Mouse (Mus musculus) megakaryocyte, adult 5-6 weeks (primary cell): Measurements from ENCODE around the gene Cd19. TPM values are rescaled to one million over a fixed set of nuclear protein-coding genes. Genes with fewer than 3 reads are reported as not detected.
"Not testable (repeated sequence)": the region's sequence is repeated elsewhere in the genome, so short reads cannot be mapped to it uniquely, and the experiment has no call there.

ENCODE experiments used
- ATAC-seq: 2 replicates; pipeline ENCODE4 v1.8.0; 2016; ENCODE audit warnings: mild to moderate bottlenecking, inconsistent platforms; ENCODE audit not compliant: poor library complexity, severe bottlenecking
- total RNA-seq, 2 experiments: library from RNA; stranded (forward) in 1 of 2; stranded (reverse) in 1 of 2; fragments of 153-499, 151-499 nt in 1 of 2; fragments of 221-1000, 200-1000 nt in 1 of 2; gene quantifications; 2 replicates each; pipeline versions ENCODE4 v1.2.3 to v1.2.4; 2015 to 2017

Gene Cd19
- total RNA-seq, 2 experiments from 2014 or later: 0.20 TPM; not detected in 1

DNA sequence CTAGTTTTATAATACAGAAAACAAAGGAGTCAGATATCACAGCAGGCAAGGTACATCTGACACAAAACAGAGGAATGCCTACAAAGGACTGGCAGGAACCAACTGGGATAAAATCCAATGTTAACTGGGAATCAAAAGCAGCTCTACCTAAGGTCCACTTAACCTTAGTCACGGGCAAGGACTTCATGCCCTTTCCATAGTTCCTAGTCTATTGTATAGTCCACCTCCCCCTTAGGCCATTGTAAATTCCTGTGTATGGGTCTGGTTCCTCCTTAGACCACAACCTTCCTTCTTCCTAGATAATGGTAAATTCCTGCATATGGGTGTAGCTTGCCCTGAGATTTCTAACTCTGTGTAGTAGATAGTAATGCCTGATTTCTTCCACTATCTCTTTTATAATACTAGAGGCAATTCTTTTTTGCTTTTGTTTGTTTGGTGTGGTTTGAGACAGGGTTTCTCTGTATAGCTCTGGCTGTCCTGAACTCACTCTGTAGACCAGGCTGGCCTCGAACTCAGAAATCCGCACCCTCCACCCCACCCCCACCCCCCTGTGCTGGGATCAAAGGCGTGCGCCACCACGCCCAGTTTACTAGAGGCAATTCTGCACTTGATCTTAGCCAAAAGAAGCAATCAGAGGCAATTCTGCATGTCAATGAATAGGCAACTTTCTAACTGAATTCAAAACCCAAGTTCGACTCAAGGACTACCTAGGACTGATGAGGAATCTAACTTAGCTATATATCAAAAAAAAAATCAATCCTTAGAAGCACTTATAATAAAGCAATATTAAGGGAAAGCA is 22.4 kb downstream of the Cd19 start:
- not testable (repeated sequence) for ATAC-seq

DNA sequence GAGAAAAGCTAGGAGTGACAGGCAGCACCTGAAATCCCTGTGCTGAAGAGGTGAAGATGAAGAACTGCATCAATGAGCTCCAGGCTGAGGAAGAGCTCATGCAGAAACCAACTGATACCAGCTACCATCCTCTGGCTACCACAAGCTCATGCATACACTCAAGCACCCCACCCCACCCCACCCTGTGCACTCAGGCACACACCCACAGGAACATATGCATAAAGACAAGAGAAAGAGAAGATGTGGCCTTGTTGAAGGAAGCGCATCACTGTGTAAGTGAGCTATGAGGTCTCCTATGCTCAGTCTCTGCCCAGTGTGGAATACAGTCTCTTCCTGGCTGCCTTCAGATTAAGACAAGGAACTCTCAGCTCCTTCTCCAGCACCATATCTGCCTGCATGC is 26.5 kb downstream of the Cd19 start:
- ATAC-seq: no peak

DNA sequence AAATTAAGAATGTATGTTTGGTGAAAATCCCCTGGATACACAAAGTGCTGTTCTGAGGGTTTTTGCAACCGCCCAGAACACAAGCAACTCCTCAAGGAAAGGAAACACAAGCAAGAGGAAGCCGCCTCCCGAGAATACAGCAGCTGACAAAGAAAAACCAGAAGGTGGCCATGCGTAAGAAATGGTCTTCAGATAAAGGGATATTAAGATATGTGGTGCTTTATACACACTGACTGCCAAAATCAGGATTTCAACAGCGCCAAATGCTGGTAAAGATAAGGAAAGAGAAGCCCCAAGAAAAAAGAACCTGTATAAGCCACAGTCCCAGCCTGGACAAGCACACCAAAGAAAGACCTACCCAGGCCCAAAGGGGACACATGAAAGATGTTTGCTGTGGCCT is 31.1 kb downstream of the Cd19 start:
- no peak for ATAC-seq

DNA sequence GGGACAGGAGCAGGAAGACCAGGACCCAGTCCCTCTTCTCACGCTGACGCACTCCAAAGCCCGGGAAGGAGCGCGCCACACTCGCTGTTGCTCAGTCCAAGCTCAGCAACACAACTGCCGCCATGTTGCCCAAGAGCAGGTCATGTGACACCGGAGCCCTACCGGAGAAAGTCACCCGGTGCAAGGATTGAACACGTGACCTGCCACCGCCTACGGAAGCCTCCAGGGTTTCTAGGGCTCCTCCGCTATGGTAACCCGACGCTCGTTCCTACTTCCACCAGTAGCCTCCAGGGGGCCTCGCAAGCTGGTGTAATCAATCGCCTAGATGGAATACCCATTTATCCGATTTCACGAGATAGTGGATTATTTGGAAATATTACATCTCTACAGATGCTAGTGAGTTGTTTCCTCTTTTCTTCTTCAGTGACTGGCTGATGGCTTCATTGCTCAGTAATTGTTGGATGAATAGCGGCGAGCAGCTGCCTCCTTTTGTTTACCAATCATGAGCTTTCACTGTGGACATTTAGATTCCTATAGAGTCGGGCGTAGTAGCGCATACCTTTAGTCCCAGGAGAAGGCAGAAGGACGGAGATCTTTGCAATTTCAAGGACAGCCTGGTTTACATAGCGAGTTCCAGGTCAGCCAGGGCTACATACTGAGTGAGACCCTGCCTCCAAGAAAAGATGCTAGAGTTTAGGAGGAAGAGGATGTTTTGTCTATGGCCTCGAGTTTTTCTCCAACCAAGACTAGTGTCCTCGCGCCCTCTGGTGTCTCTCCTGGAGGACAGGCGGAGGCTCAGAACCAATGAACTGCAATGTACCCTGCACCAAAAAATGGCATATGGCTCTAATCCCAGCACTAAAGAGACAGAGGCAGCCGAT is 37.2 kb downstream of the Cd19 start, which contains the start of gene Spns1:
Gene Spns1, minus strand, starts transcription at position 173 of the 881 bp plus-strand sequence.
- peak; percentile 92 for ATAC-seq

DNA sequence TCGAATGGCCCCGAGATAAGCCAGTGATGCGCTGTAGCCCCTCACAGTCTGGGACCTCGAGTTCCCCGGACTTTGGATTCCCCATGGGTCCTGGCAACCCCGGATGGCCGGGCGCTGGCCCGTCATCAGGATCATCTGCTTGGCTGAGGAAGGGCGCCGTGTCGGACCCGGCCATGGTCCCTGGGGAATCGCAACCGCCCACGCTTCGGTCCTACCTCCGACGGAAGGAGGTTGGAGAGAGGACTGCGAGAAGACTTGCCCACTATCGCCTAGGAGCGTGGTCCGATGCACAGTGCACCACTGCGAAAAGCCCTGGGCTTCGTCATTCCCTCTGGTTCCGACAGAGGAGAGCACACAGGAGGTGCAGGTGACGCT is 37.8 kb downstream of the Cd19 start:
- ATAC-seq: peak; percentile 22; the same call in 1 of the 2 replicates

DNA sequence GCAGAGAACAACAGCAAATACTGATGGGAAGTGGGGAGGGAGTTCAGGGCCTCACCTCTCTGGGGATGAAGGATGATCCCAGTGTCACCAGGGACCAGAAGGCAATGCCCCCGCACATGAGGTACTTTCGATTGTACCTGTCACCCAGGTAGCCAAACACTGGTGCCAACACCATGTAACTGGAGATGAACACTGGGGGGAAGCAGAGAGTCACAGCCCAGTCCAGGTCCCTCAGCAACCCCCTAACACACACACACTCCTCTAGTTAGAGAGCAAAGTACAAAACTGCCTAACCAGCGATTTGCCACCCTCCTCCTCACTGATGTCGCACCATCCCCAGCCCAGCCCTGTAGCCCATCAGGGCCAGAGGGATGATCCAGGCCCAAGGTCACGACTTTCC is 39.7 kb downstream of the Cd19 start:
- no peak for ATAC-seq

DNA sequence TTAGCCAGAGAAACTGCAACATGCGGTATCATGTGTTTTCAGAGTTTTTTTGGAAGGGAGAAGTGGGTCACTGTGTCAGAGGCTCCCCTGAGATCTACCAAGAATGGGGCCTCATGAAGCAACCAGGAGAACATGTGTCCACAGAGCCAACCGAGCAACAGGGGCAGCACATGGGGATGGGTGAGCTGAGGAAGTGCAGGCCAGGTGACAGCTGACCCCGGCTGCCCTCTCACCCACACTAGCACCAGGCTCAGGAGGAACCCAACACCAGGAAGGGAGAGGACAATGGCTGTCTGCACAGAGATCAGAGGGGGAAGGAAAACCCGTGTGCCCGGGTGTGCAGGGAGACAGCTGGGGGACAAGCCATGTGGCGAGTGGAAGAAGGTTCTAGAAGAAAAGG is 40.2 kb downstream of the Cd19 start:
- no peak for ATAC-seq

DNA sequence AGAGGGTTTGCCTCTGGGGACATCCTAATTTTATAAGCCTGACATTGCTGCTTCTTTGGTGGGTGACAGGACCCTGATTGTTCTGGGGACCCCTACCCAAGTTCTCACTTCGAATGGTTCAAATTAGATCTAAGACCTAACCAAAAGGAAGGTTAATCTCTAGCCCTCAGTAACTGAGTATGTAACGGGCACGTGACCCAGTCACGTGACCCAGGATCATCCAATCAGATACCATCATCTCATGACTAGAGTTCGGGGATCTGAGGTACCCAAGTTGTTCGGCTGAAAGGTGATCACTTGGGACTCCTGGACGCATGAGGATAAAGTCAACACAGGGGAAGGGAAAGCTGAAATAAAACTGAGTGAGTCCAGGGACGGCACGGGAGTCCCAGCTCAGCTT is 41.7 kb downstream of the Cd19 start:
- no peak for ATAC-seq

DNA sequence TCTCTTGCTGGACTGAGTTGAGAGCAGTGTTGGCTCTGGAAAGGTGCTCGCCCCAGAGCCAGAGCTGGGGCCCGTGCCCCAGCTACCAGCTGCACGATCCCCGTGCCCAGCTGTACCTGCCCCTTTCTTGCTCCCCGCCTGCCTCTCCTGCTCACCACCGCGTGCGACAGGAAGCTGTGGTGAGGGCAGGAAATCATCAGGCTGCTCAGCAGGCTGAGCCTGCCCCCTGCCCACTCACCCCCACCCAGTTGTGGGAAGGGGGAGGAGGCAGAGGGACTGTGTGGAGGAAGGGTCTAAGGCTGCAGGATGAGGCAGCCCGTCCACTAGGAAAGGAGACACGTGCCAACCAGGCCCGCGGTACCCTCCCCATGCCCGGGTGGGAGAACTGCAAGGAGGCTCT is 45.3 kb downstream of the Cd19 start, which contains the start of gene Lat:
Gene Lat, minus strand, starts transcription at position 178 of the 400 bp plus-strand sequence.
- ATAC-seq: peak; percentile 91

DNA sequence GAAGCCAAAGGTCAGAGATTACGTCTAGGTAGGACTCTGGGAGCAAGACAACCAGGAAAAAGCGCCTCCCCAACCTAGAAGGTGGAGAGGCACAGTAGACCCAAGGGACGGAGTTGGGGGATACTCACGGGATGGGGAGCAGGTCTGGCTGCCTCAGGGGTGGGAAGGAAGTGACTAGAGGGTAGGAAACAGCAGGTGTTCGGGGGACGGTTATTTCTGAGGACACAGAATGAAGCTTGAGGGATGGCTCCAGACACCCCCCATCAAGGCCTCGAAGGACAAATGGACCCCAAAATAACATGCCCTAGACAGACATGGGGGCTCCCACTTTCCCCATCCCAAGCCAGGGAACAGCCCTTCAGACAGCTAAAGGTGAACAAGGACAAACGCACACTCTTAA is 46.3 kb downstream of the Cd19 start:
- ATAC-seq: no peak

DNA sequence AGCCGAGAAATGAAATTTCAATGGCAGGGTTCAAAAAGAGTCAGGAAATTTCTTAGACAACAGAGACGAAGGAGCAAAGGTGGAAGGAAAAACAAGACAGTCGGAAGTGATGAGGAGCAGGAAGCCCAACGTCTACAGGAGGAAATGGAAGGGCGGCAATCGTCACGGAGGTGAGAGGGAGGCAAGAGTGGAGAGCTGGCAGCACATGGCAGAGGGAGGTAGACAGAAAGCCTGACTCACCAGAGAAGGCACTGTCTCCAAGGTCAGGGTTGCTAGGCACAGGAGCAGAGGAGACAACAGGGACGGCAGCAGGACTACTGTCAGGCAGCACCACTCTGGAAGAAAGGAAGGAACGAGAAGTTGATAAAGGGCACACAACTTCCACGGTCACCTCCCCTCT is 47.1 kb downstream of the Cd19 start:
- ATAC-seq: no peak

DNA sequence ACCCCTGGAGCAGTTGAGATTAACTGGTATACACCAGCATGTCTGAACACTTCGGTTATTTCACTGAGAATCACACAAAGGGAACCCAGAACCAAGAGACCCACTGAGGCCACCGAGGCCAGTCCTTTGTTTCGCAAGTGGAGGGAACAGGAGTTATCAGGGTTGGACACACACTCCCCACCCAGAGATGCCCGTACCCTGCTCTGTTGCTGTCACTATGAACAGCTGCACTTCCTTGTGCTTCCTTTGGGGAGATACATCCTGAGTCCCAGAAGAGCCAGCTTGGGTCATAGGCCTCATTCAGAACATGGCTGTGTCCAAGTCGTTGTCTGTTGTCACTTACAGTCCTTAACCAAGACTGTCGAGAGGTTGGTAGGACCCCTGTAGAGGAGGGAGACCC is 51.7 kb downstream of the Cd19 start:
- no peak for ATAC-seq

DNA sequence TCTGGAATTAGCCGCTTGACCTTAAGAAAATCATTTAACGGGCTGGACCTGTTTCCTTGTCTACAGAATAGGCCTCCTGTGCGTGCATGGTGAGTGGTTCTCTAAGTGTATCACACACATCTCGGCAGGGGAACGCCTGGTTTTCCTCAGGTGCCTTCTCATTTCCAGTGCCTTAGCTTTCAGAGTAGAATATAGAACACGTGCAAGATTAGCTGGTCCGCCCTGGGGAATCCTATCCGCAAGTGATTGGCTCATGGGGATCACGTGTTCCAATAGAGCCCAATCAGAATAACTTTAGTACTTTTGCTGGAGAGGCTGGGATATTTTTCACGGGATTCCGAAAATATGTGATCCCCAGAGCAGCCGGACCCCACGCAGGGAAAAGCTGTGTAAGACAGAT is 55.6 kb downstream of the Cd19 start:
- no peak for ATAC-seq

Other genes with a start within 250 kb of the Cd19 start
- 128 and 140 TPM in 2 replicates for gene Xpo6, start 214.4 kb downstream of the Cd19 start, total RNA-seq (2015)
- 58.6 and 65.2 TPM in 2 replicates for gene Xpo6, start 214.4 kb downstream of the Cd19 start, total RNA-seq (2017)
- gene Sbk1, start 142.3 kb downstream of the Cd19 start, total RNA-seq (2015): 4.7 and 5.2 TPM in 2 replicates
- 5.1 and 5.6 TPM in 2 replicates for gene Sbk1, start 142.3 kb downstream of the Cd19 start, total RNA-seq (2017)
- gene Lat, start 45.3 kb downstream of the Cd19 start, total RNA-seq (2015): 3.2 and 7.3 TPM in 2 replicates
- gene Lat, start 45.3 kb downstream of the Cd19 start, total RNA-seq (2017): 3.3 and 6.3 TPM in 2 replicates
- 7.9 and 11.5 TPM in 2 replicates for gene Spns1, start 37.4 kb downstream of the Cd19 start, total RNA-seq (2015)
- gene Spns1, start 37.4 kb downstream of the Cd19 start, total RNA-seq (2017): 6.8 and 10.6 TPM in 2 replicates
- 10.1 and 11.7 TPM in 2 replicates for gene Nfatc2ip, start 18.2 kb downstream of the Cd19 start, total RNA-seq (2015)
- gene Nfatc2ip, start 18.2 kb downstream of the Cd19 start, total RNA-seq (2017): 13.9 and 16.6 TPM in 2 replicates
- gene Rabep2, start 13.9 kb upstream of the Cd19 start, total RNA-seq (2015): 6.7 and 6.8 TPM in 2 replicates
- 21.4 and 25.0 TPM in 2 replicates for gene Rabep2, start 13.9 kb upstream of the Cd19 start, total RNA-seq (2017)
- gene Atp2a1, start 48.2 kb upstream of the Cd19 start, total RNA-seq (2015): 0.07 and 0.52 TPM in 2 replicates
- not detected in 2 replicates for gene Atp2a1, start 48.2 kb upstream of the Cd19 start, total RNA-seq (2017)
- gene Sh2b1, start 60.5 kb upstream of the Cd19 start, total RNA-seq (2015): 18.2 and 20.6 TPM in 2 replicates
- gene Sh2b1, start 60.5 kb upstream of the Cd19 start, total RNA-seq (2017): 9.9 and 10.6 TPM in 2 replicates
- gene Tufm, start 72.5 kb upstream of the Cd19 start, total RNA-seq (2015): 40.2 and 44.3 TPM in 2 replicates
- 33.8 and 44.9 TPM in 2 replicates for gene Tufm, start 72.5 kb upstream of the Cd19 start, total RNA-seq (2017)
- 75.5 and 84.4 TPM in 2 replicates for gene Atxn2l, start 88.5 kb upstream of the Cd19 start, total RNA-seq (2015)
- 26.1 and 40.5 TPM in 2 replicates for gene Atxn2l, start 88.5 kb upstream of the Cd19 start, total RNA-seq (2017)
- gene Eif3c, start 151.5 kb upstream of the Cd19 start, total RNA-seq (2015): 110 and 121 TPM in 2 replicates
- gene Eif3c, start 151.5 kb upstream of the Cd19 start, total RNA-seq (2017): 131 and 143 TPM in 2 replicates
- 27.6 and 30.3 TPM in 2 replicates for gene Apobr, start 170.1 kb upstream of the Cd19 start, total RNA-seq (2015)
- gene Apobr, start 170.1 kb upstream of the Cd19 start, total RNA-seq (2017): 98.7 and 99.5 TPM in 2 replicates
- 106 and 118 TPM in 2 replicates for gene Cln3, start 170.9 kb upstream of the Cd19 start, total RNA-seq (2015)
- gene Cln3, start 170.9 kb upstream of the Cd19 start, total RNA-seq (2017): 59.5 and 77.8 TPM in 2 replicates
- 2.5 and 2.9 TPM in 2 replicates for gene Il27, start 180.1 kb upstream of the Cd19 start, total RNA-seq (2015)
- 3.0 and 4.8 TPM in 2 replicates for gene Il27, start 180.1 kb upstream of the Cd19 start, total RNA-seq (2017)
- 54.7 and 61.4 TPM in 2 replicates for gene Nupr1, start 216.0 kb upstream of the Cd19 start, total RNA-seq (2015)
- 108 and 126 TPM in 2 replicates for gene Nupr1, start 216.0 kb upstream of the Cd19 start, total RNA-seq (2017)
- 42.1 and 55.6 TPM in 2 replicates for gene Sgf29, start 234.4 kb upstream of the Cd19 start, total RNA-seq (2015)
- 27.3 and 35.5 TPM in 2 replicates for gene Sgf29, start 234.4 kb upstream of the Cd19 start, total RNA-seq (2017)